Mouse (Mus musculus): Measurements from ENCODE around the gene Thyn1. TPM values are rescaled to one million over a fixed set of nuclear protein-coding genes. Genes with fewer than 3 reads are reported as not detected.

Thyn1 gene
- polyA plus RNA-seq, 1 experiment from 2014 or later = 111 TPM

Other genes with a start within 250 kb of the Thyn1 start
- 1.2 and 1.3 TPM in 2 replicates for gene Glb1l2, start 193.2 kb upstream of the Thyn1 start, polyA plus RNA-seq (2014; fragmentation: Nextera tagmentation; extraction: Ambion mirVana)
- gene Glb1l3, start 138.8 kb upstream of the Thyn1 start, polyA plus RNA-seq (2014; fragmentation: Nextera tagmentation; extraction: Ambion mirVana) = not detected in 2 replicates
- 0.08 and 0.16 TPM in 2 replicates for gene Gm1110, start 76.6 kb upstream of the Thyn1 start, polyA plus RNA-seq (2014; fragmentation: Nextera tagmentation; extraction: Ambion mirVana)
- 32.5 and 35.1 TPM in 2 replicates for gene Acad8, start 144 bp upstream of the Thyn1 start, polyA plus RNA-seq (2014; fragmentation: Nextera tagmentation; extraction: Ambion mirVana)
- 24.3 and 25.5 TPM in 2 replicates for gene Vps26b, start 30.4 kb downstream of the Thyn1 start, polyA plus RNA-seq (2014; fragmentation: Nextera tagmentation; extraction: Ambion mirVana)
- gene Ncapd3, start 30.5 kb downstream of the Thyn1 start, polyA plus RNA-seq (2014; fragmentation: Nextera tagmentation; extraction: Ambion mirVana) = 23.7 and 27.2 TPM in 2 replicates
- gene Jam3, start 155.7 kb downstream of the Thyn1 start, polyA plus RNA-seq (2014; fragmentation: Nextera tagmentation; extraction: Ambion mirVana) = 50.1 and 56.1 TPM in 2 replicates

Data from heart, embryonic 11.5 days (tissue).